Mouse (Mus musculus): ENCODE data around the gene Tsga13.

DNA sequence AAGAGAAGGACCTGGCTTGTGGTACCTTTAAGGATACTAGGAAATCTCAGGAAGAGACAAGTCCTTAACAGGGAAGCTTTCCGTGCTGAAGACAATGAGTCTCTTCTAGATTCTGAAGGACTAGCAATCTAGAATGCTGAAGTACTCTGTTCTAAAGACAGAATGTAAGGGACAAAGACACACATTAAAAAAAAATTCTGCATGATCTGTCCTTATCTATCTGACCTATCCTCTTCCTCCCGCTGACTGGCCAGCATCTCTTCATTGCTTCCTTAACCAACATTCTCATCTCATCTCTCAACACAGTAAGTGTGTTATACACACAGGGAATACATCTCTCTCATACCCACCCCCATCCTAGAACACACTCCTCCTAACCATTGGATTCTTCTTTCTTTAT, at the start of gene Tsga13:
- TF ChIP-seq CTCF (IDR thresholded peaks at IDR 0.05; ENCODE audit: low read depth, low read length) (no peak), GATA1 (IDR thresholded peaks at IDR 0.05; ENCODE audit: borderline replicate concordance, low read length) (no peak), TAL1 (conservative IDR thresholded peaks at IDR 0.05; ENCODE audit: low read depth, low read length) (no peak), POLR2AphosphoS5 (IDR thresholded peaks at IDR 0.05; ENCODE audit: insufficient replicate concordance, low read depth, low read length) (no peak), GATA2 (IDR thresholded peaks at IDR 0.05; ENCODE audit: borderline replicate concordance, low read depth, low read length) (no peak)
